Mouse (Mus musculus) limb, embryonic 13.5 days (tissue): ENCODE measurements around the gene Nudt8. TPM values are rescaled to one million over a fixed set of nuclear protein-coding genes. Genes with fewer than 3 reads are reported as not detected.
"Not testable (repeated sequence)": the region's sequence is repeated elsewhere in the genome, so short reads cannot be mapped to it uniquely, and the experiment has no call there.

Experiments
- ATAC-seq: fragments of 200-750 bp; cut with Nextera tagmentation; 2 replicates; pipeline ENCODE4 v1.8.0; 2017; ENCODE audit warnings: low read depth, moderate number of reproducible peaks, moderate TSS enrichment; ENCODE audit not compliant: low FRiP score
- H3K27ac ChIP-seq: fragments of 300-500 bp; sonication (generic); 2 replicates; pipeline ENCODE4 v1.5.1; 2015; ENCODE audit warnings: inconsistent platforms, mild to moderate bottlenecking, moderate library complexity
- H3K27me3 ChIP-seq: fragments of 300-500 bp; sonication (generic); 2 replicates; pipeline ENCODE4 v1.6.1; 2015; ENCODE audit warnings: mild to moderate bottlenecking, inconsistent platforms
- H3K36me3 ChIP-seq: fragments of 300-500 bp; sonication (generic); 2 replicates; pipeline ENCODE4 v1.6.1; 2015; ENCODE audit warnings: inconsistent platforms, mild to moderate bottlenecking, moderate library complexity
- H3K4me1 ChIP-seq: fragments of 300-500 bp; sonication (generic); 2 replicates; pipeline ENCODE4 v1.6.1; 2015; ENCODE audit warnings: inconsistent platforms
- H3K4me2 ChIP-seq: fragments of 300-500 bp; sonication (generic); replicated peaks from 2 replicates; pipeline ENCODE4 v1.6.1; 2015; ENCODE audit warnings: inconsistent platforms, mild to moderate bottlenecking, moderate library complexity
- H3K4me3 ChIP-seq: fragments of 300-500 bp; sonication (generic); 2 replicates; pipeline ENCODE4 v1.5.1; 2015; ENCODE audit warnings: moderate library complexity, mild to moderate bottlenecking, inconsistent platforms
- H3K9ac ChIP-seq: fragments of 300-500 bp; sonication (generic); 2 replicates; pipeline ENCODE4 v1.6.1; 2015; ENCODE audit warnings: mild to moderate bottlenecking, inconsistent platforms
- H3K9me3 ChIP-seq: fragments of 300-500 bp; sonication (generic); 2 replicates; pipeline ENCODE4 v1.6.1; 2016; ENCODE audit warnings: inconsistent platforms
- WGBS: fragments of 180-500 bp; shearing (Covaris S2); methylation state at CpG from one replicate; pipeline ENCODE4 v1.1.7; 2015; 5-methylcytosine and 5-hydroxymethylcytosine counted together
- polyA plus RNA-seq: library from polyadenylated mRNA; unstranded; fragments of >200 nt; fragmentation: Nextera tagmentation; extraction: Ambion mirVana; gene quantifications from 2 replicates; pipeline ENCODE4 v1.2.1, GENCODE M21; 2015

The Nudt8 gene
- polyA plus RNA-seq, result 32.9 and 34.2 TPM in 2 replicates

- Histone ChIP-seq H3K4me2 (peak within 1 kb of the TSS; percentile 86), H3K4me3 (peak within 1 kb of the TSS; percentile 79), H3K9ac (peak within 1 kb of the TSS; percentile 93), H3K36me3 (peaks cover 5% of the 10 kb centered on the region), H3K9me3 (no peaks in the 10 kb centered on the region), H3K27ac (peak within 1 kb of the TSS; percentile 97), H3K27me3 (no peaks in the 10 kb centered on the region), H3K4me1 (peaks cover 17% of the 10 kb centered on the region)
- under 1% methylated on average over 64 of the region's 64 CpGs for WGBS
- ATAC-seq, result peak; percentile 90
Observed at GRCm38 (mm10) chr19:4000119-4000900, at the start of gene Nudt8, which contains the start of gene Gm49405. Gene Nudt8 (plus strand): TSS chr19:4000580. Gene Gm49405 (plus strand): TSS chr19:4000626.

GRCm38 (mm10) chr19:3951461-3951860 lies 48.9 kb upstream of the Nudt8 start:
- H3K9me3 ChIP-seq, result no peaks in the 10 kb centered on the region
- H3K9ac ChIP-seq, result no peak overlapping the region
- no peak overlapping the region for H3K4me3 ChIP-seq
- no peak overlapping the region for H3K4me2 ChIP-seq
- ATAC-seq, result no peak
- H3K4me1 ChIP-seq, result no peaks in the 10 kb centered on the region
- no peaks in the 10 kb centered on the region for H3K27me3 ChIP-seq
- H3K36me3 ChIP-seq, result no peaks in the 10 kb centered on the region
- H3K27ac ChIP-seq, result no peak overlapping the region

GRCm38 (mm10) chr19:3952099-3952498 lies 48.3 kb upstream of the Nudt8 start:
- Histone ChIP-seq H3K4me1 (no peaks in the 10 kb centered on the region), H3K4me2 (no peak overlapping the region), H3K9me3 (no peaks in the 10 kb centered on the region), H3K4me3 (no peak overlapping the region), H3K36me3 (no peaks in the 10 kb centered on the region), H3K27ac (no peak overlapping the region), H3K27me3 (no peaks in the 10 kb centered on the region), H3K9ac (no peak overlapping the region)
- ATAC-seq, result no peak
- 65% methylated on average over 1 of the region's 1 CpGs for WGBS

GRCm38 (mm10) chr19:3955033-3955432 lies 45.3 kb upstream of the Nudt8 start:
- Histone ChIP-seq H3K9me3 (no peaks in the 10 kb centered on the region), H3K9ac (no peak overlapping the region), H3K4me2 (no peak overlapping the region), H3K27ac (no peak overlapping the region), H3K36me3 (no peaks in the 10 kb centered on the region), H3K4me1 (no peaks in the 10 kb centered on the region), H3K27me3 (no peaks in the 10 kb centered on the region), H3K4me3 (no peak overlapping the region)
- no peak for ATAC-seq
- WGBS, result 71% methylated on average over 3 of the region's 3 CpGs

GRCm38 (mm10) chr19:3955804-3956203 lies 44.6 kb upstream of the Nudt8 start:
- no peak overlapping the region for H3K4me2 ChIP-seq

GRCm38 (mm10) chr19:3957296-3958036 lies 42.9 kb upstream of the Nudt8 start:
- not testable (repeated sequence) for H3K4me3 ChIP-seq, H3K4me2 ChIP-seq, H3K9me3 ChIP-seq, H3K9ac ChIP-seq, ATAC-seq, H3K36me3 ChIP-seq, H3K27ac ChIP-seq, H3K4me1 ChIP-seq, H3K27me3 ChIP-seq
- WGBS, result 72% methylated on average over 5 of the region's 5 CpGs

More at GRCm38 (mm10) chr19:3955804-3956203, 44.6 kb upstream of the Nudt8 start:
- WGBS, result 49% methylated on average over 4 of the region's 4 CpGs
- Histone ChIP-seq H3K36me3 (no peaks in the 10 kb centered on the region), H3K4me1 (no peaks in the 10 kb centered on the region), H3K27me3 (no peaks in the 10 kb centered on the region), H3K27ac (no peak overlapping the region), H3K4me3 (no peak overlapping the region), H3K9ac (no peak overlapping the region), H3K9me3 (no peaks in the 10 kb centered on the region)
- ATAC-seq, result no peak

GRCm38 (mm10) chr19:3958470-3958869 lies 41.9 kb upstream of the Nudt8 start, which contains the start of gene Aldh3b3:
Gene Aldh3b3 (plus strand): TSS chr19:3958645.
- no peaks in the 10 kb centered on the region for H3K4me1 ChIP-seq
- H3K36me3 ChIP-seq, result no peaks in the 10 kb centered on the region
- no peak within 1 kb of the TSS for H3K9ac ChIP-seq
- ATAC-seq, result no peak
- H3K4me3 ChIP-seq, result no peak within 1 kb of the TSS
- H3K4me2 ChIP-seq, result no peak within 1 kb of the TSS
- no peak within 1 kb of the TSS for H3K27ac ChIP-seq
- H3K27me3 ChIP-seq, result no peaks in the 10 kb centered on the region
- WGBS, result 76% methylated on average over 4 of the region's 4 CpGs
- H3K9me3 ChIP-seq, result no peaks in the 10 kb centered on the region

- Histone ChIP-seq H3K36me3 (no peaks in the 10 kb centered on the region), H3K4me2 (no peak overlapping the region), H3K9me3 (no peaks in the 10 kb centered on the region), H3K9ac (no peak overlapping the region), H3K27me3 (no peaks in the 10 kb centered on the region), H3K27ac (no peak overlapping the region), H3K4me1 (no peaks in the 10 kb centered on the region), H3K4me3 (no peak overlapping the region)
- no peak for ATAC-seq
Observed at GRCm38 (mm10) chr19:3959030-3959429, 41.4 kb upstream of the Nudt8 start.

GRCm38 (mm10) chr19:3960211-3960610 lies 40.2 kb upstream of the Nudt8 start:
- no peak overlapping the region for H3K4me3 ChIP-seq
- no peak overlapping the region for H3K9ac ChIP-seq
- ATAC-seq, result no peak
- H3K27me3 ChIP-seq, result no peaks in the 10 kb centered on the region
- H3K9me3 ChIP-seq, result no peaks in the 10 kb centered on the region
- no peaks in the 10 kb centered on the region for H3K4me1 ChIP-seq
- no peak overlapping the region for H3K27ac ChIP-seq
- no peak overlapping the region for H3K4me2 ChIP-seq
- WGBS, result 87% methylated on average over 5 of the region's 5 CpGs
- H3K36me3 ChIP-seq, result no peaks in the 10 kb centered on the region

GRCm38 (mm10) chr19:3961805-3962204 lies 38.6 kb upstream of the Nudt8 start:
- WGBS, result 85% methylated on average over 6 of the region's 6 CpGs
- not testable (repeated sequence) for H3K9me3 ChIP-seq, H3K9ac ChIP-seq, H3K36me3 ChIP-seq, H3K4me2 ChIP-seq, H3K27ac ChIP-seq, H3K4me3 ChIP-seq, H3K27me3 ChIP-seq, H3K4me1 ChIP-seq, ATAC-seq

- no peak overlapping the region for H3K9ac ChIP-seq
- no peak overlapping the region for H3K4me2 ChIP-seq
- no peak overlapping the region for H3K4me3 ChIP-seq
- H3K4me1 ChIP-seq, result no peaks in the 10 kb centered on the region
- H3K9me3 ChIP-seq, result no peaks in the 10 kb centered on the region
- WGBS, result 14% methylated on average over 2 of the region's 2 CpGs
- ATAC-seq, result no peak
- H3K36me3 ChIP-seq, result no peaks in the 10 kb centered on the region
- no peaks in the 10 kb centered on the region for H3K27me3 ChIP-seq
- no peak overlapping the region for H3K27ac ChIP-seq
Observed at GRCm38 (mm10) chr19:3962469-3962868, 37.9 kb upstream of the Nudt8 start.

- Histone ChIP-seq H3K9ac (no peak overlapping the region), H3K36me3 (no peaks in the 10 kb centered on the region), H3K4me3 (no peak overlapping the region), H3K9me3 (no peaks in the 10 kb centered on the region), H3K27me3 (no peaks in the 10 kb centered on the region), H3K4me1 (no peaks in the 10 kb centered on the region), H3K27ac (no peak overlapping the region), H3K4me2 (no peak overlapping the region)
- no peak for ATAC-seq
- 76% methylated on average over 4 of the region's 4 CpGs for WGBS
Observed at GRCm38 (mm10) chr19:3964030-3964429, 36.4 kb upstream of the Nudt8 start.
